ENCODE assay signal across 7 mouse cellular contexts in genomic region chr5:53470141-53471079, GRCm38 (mm10). TPM values are rescaled to one million over a fixed set of nuclear protein-coding genes. Genes with fewer than 3 reads are reported as not detected.
A peak's percentile ranks its signal among the peaks of the same experiment; 100 is the strongest.
DNase-seq lines count a peak whose midpoint lies in the region; ATAC-seq lines count a peak whose summit lies in the region.

No protein-coding gene starts in this region.

- 28% methylated on average over 16 of the region's 16 CpGs for WGBS in embryonic facial prominence, embryonic 10.5 days
- WGBS in liver, embryonic 12.5 days (ENCODE audit: insufficient replicate concordance): 34% methylated on average over 16 of the region's 16 CpGs

- H3K27ac ChIP-seq in embryonic facial prominence, embryonic 10.5 days (replicated peaks): no peak overlapping the region
- H3K27ac ChIP-seq in liver, embryonic 12.5 days: no peak overlapping the region

- intact Hi-C loops in heart, postnatal 14 days (cut with DNase I): no loop called here

- peak; percentile 67 for DNase-seq in Muller cell, postnatal 12 days (ENCODE audit: inconsistent ontology term)
- peak; percentile 46 for DNase-seq in embryonic facial prominence, embryonic 10.5 days (ENCODE audit: low spot score)
- peak; percentile 30 to 54 for DNase-seq in heart, postnatal 14 days
- no peak for DNase-seq in adrenal gland, postnatal 25 days
- no peak for DNase-seq in thymus, postnatal 10 days (ENCODE audit: low spot score in 2 of 2)
- no peak for DNase-seq in ovary, postnatal 36 days (ENCODE audit: low spot score)

- H3K4me1 ChIP-seq in embryonic facial prominence, embryonic 10.5 days: peaks cover 45% of the 10 kb centered on the region
- peaks cover 5% of the 10 kb centered on the region; the same call in 1 of the 2 replicates for H3K4me1 ChIP-seq in liver, embryonic 12.5 days

- H3K9me3 ChIP-seq in embryonic facial prominence, embryonic 10.5 days: no peaks in the 10 kb centered on the region
- H3K9me3 ChIP-seq in liver, embryonic 12.5 days (replicated peaks): no peaks in the 10 kb centered on the region

- peak overlapping the region; percentile 14; the same call in 1 of the 2 replicates for H3K4me2 ChIP-seq in liver, embryonic 12.5 days

- H3K9ac ChIP-seq in liver, embryonic 12.5 days: no peak overlapping the region

- ATAC-seq in liver, embryonic 12.5 days: no peak

- H3K27me3 ChIP-seq in embryonic facial prominence, embryonic 10.5 days (replicated peaks; ENCODE audit: low read depth, poor library complexity, severe bottlenecking): peaks cover 34% of the 10 kb centered on the region
- peaks cover 23% of the 10 kb centered on the region for H3K27me3 ChIP-seq in liver, embryonic 12.5 days (replicated peaks)

- H3K36me3 ChIP-seq in embryonic facial prominence, embryonic 10.5 days (replicated peaks): no peaks in the 10 kb centered on the region
- H3K36me3 ChIP-seq in liver, embryonic 12.5 days: no peaks in the 10 kb centered on the region

- no peak overlapping the region for H3K4me3 ChIP-seq in embryonic facial prominence, embryonic 10.5 days
- H3K4me3 ChIP-seq in liver, embryonic 12.5 days: no peak overlapping the region

RNA-seq across cellular contexts. Expression of gene Rbpj, which starts 4.5 kb away (rescaled TPM):
- polyA plus RNA-seq in embryonic facial prominence, embryonic 10.5 days (2016; fragmentation: Nextera tagmentation; extraction: Ambion mirVana): 43.5 and 44.9 TPM in 2 replicates
- total RNA-seq in heart, postnatal 14 days (2021): 10 to 100 TPM; 28.6 to 33.9 TPM
- 14.4 and 14.7 TPM in 2 replicates for polyA plus RNA-seq in liver, embryonic 12.5 days (2016; fragmentation: Nextera tagmentation; extraction: Ambion mirVana)
- total RNA-seq in adrenal gland, postnatal 25 days (2021): 37.7 and 42.6 TPM in 2 replicates

Comparison
In these comparisons a context has a peak if more than half of its experiments do, and no peak if none do; other contexts are left out.
1. DNase-seq: peak in Muller cell, postnatal 12 days (single experiment), embryonic facial prominence, embryonic 10.5 days (single experiment) and heart, postnatal 14 days (2 of 2); none in adrenal gland, postnatal 25 days (single experiment), thymus, postnatal 10 days (0 of 2) and ovary, postnatal 36 days (single experiment).